Mouse (Mus musculus): ENCODE measurements around the gene Agfg2. TPM values are rescaled to one million over a fixed set of nuclear protein-coding genes. Genes with fewer than 3 reads are reported as not detected.

Agfg2 gene
- polyA plus RNA-seq, 2 experiments, result 13.4 to 16.3 TPM

DNA sequence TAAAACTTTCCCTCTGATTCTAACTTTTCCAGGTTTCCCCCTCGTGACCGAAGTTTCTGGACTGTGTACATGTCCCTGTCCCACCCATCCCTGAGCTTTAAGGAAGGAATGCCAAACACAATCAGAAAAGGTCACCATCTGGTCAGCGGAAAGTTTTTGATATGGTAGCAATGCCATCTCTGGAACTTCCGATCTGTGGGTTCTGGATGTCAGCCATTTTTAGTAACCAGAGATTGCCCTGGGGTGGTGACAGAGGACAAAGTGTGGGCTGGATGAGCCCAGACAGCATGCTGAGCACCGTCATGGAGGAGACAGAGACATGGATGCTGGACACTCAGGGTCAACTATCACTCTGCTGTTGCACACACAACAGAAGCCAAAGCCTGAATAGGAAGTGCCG lies 34.6 kb upstream of the Agfg2 start:
- Histone ChIP-seq H3K27me3 (ENCODE audit: control insufficient read depth, insufficient read depth, low read length) (no peaks in the 10 kb centered on the region), H3K9ac (ENCODE audit: low read depth, low read length, severe bottlenecking) (no peak overlapping the region), H3K36me3 (ENCODE audit: control insufficient read depth, insufficient read depth, low read length) (no peaks in the 10 kb centered on the region), H3K27ac (replicated peaks; ENCODE audit: low read depth, low read length) (no peak overlapping the region), H3K4me3 (replicated peaks; ENCODE audit: low read length) (no peak overlapping the region), H3K4me1 (ENCODE audit: control insufficient read depth, insufficient read depth, low read length) (no peaks in the 10 kb centered on the region), H3K4me2 (replicated peaks; ENCODE audit: low read depth, low read length, severe bottlenecking) (no peak overlapping the region), H3K9me3 (ENCODE audit: control insufficient read depth, low read length) (no peaks in the 10 kb centered on the region)
- no peak for DNase-seq (ENCODE audit: low spot score)
- no peak for ATAC-seq (ENCODE audit: low FRiP score, low read depth)
- TF ChIP-seq POLR2A (IDR thresholded peaks at IDR 0.05; ENCODE audit: borderline replicate concordance, extremely low read depth, insufficient read depth, insufficient read length), result no peak
- WGBS, result 84% methylated on average over 6 of the region's 6 CpGs

DNA sequence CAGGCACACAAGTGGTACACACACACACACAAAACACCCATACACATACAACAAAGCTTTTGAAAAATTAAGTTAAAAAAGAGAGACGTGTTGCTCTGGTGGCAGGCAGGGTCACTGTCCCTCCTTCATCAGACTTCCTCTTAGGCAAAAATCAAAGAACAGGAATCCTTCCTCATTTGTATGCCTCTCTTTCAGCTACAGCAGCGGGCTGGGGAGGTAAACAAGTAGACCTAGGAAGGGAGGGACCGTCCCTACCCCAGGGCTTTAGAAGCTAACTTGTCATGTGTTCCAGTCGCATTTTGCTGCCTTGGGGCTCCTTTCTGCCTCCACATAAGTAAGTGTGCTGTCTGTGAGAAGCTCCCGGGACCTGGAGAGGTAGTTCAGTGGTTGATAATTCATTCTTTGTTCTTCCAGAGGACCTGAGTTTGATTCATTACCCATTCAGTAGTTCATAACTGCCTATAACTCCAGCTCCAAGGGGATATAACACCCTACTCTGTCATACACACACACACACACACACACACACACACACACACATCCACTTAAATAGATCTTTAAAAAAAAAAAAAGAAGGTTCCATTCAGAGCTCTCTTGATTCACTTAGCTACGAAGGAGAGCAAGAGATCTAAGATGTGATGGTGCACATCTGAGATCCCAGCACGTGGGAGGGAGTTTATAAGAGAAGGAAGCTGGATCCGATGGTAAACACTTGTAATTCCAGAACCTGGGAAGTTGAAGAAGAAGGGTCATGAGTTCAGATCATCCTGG lies 33.7 kb upstream of the Agfg2 start:
- 68% methylated on average over 8 of the region's 8 CpGs for WGBS
- H3K4me2 ChIP-seq (replicated peaks; ENCODE audit: low read depth, low read length, severe bottlenecking), result no peak overlapping the region
- H3K27ac ChIP-seq (replicated peaks; ENCODE audit: low read depth, low read length), result no peak overlapping the region
- ATAC-seq (ENCODE audit: low FRiP score, low read depth), result no peak
- no peaks in the 10 kb centered on the region for H3K27me3 ChIP-seq (ENCODE audit: control insufficient read depth, insufficient read depth, low read length)
- TF ChIP-seq POLR2A (IDR thresholded peaks at IDR 0.05; ENCODE audit: borderline replicate concordance, extremely low read depth, insufficient read depth, insufficient read length), result no peak
- H3K9ac ChIP-seq (ENCODE audit: low read depth, low read length, severe bottlenecking), result no peak overlapping the region
- H3K9me3 ChIP-seq (ENCODE audit: control insufficient read depth, low read length), result no peaks in the 10 kb centered on the region
- no peak overlapping the region for H3K4me3 ChIP-seq (replicated peaks; ENCODE audit: low read length)
- H3K36me3 ChIP-seq (ENCODE audit: control insufficient read depth, insufficient read depth, low read length), result no peaks in the 10 kb centered on the region
- DNase-seq (ENCODE audit: low spot score), result no peak
- no peaks in the 10 kb centered on the region for H3K4me1 ChIP-seq (ENCODE audit: control insufficient read depth, insufficient read depth, low read length)

DNA sequence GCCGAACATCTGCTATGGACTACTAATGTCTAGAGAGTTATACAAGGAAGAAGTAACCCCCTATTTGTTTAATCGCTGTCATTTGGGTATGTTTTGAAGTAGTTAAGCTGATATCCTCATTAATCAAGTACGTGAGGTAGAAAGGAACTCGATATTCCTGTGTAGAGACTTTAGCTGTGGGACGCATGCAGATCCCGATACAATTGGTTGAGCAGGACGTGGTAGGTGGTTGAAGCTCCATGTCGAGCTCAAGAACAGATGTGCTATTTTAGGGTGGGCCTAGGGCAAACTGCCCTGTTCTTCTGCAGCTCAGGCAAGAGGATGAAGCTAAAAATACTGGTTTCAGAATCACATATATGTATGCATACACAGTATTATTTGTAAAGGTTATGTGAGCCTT lies 31.2 kb upstream of the Agfg2 start:
- Histone ChIP-seq H3K4me3 (replicated peaks; ENCODE audit: low read length) (no peak overlapping the region), H3K36me3 (ENCODE audit: control insufficient read depth, insufficient read depth, low read length) (no peaks in the 10 kb centered on the region), H3K4me2 (replicated peaks; ENCODE audit: low read depth, low read length, severe bottlenecking) (no peak overlapping the region), H3K27ac (replicated peaks; ENCODE audit: low read depth, low read length) (no peak overlapping the region), H3K4me1 (ENCODE audit: control insufficient read depth, insufficient read depth, low read length) (no peaks in the 10 kb centered on the region), H3K27me3 (ENCODE audit: control insufficient read depth, insufficient read depth, low read length) (no peaks in the 10 kb centered on the region), H3K9me3 (ENCODE audit: control insufficient read depth, low read length) (no peaks in the 10 kb centered on the region), H3K9ac (ENCODE audit: low read depth, low read length, severe bottlenecking) (no peak overlapping the region)
- 72% methylated on average over 8 of the region's 8 CpGs for WGBS
- TF ChIP-seq POLR2A (IDR thresholded peaks at IDR 0.05; ENCODE audit: borderline replicate concordance, extremely low read depth, insufficient read depth, insufficient read length), result no peak
- no peak for DNase-seq (ENCODE audit: low spot score)
- ATAC-seq (ENCODE audit: low FRiP score, low read depth), result no peak

DNA sequence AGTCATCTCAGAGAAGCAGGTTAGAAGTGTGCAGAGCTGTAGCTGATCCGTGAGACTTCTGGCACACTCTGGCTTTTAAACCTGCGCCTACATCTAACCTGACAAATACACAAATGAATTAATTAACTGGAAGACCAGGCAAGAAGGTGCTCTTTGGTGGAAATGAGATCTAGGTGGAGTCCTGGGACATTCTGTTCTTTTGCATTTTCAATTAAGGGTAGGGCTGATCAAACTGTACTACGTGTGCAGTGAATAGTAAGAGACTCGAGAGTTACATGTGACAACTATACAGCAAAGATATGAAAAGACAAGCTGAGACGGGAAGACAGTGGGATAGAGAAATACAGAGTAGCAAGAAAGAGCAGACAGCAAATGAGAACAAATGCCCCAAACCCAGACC lies 28.9 kb upstream of the Agfg2 start:
- H3K9ac ChIP-seq (ENCODE audit: low read depth, low read length, severe bottlenecking), result no peak overlapping the region
- H3K4me2 ChIP-seq (replicated peaks; ENCODE audit: low read depth, low read length, severe bottlenecking), result no peak overlapping the region
- 87% methylated on average over 5 of the region's 5 CpGs for WGBS
- DNase-seq (ENCODE audit: low spot score) (no peak), ATAC-seq (ENCODE audit: low FRiP score, low read depth) (no peak)
- H3K9me3 ChIP-seq (ENCODE audit: control insufficient read depth, low read length), result no peaks in the 10 kb centered on the region
- no peak overlapping the region for H3K4me3 ChIP-seq (replicated peaks; ENCODE audit: low read length)
- H3K27ac ChIP-seq (replicated peaks; ENCODE audit: low read depth, low read length), result no peak overlapping the region
- no peak for TF ChIP-seq POLR2A (IDR thresholded peaks at IDR 0.05; ENCODE audit: borderline replicate concordance, extremely low read depth, insufficient read depth, insufficient read length)
- H3K27me3 ChIP-seq (ENCODE audit: control insufficient read depth, insufficient read depth, low read length), result no peaks in the 10 kb centered on the region
- no peaks in the 10 kb centered on the region for H3K4me1 ChIP-seq (ENCODE audit: control insufficient read depth, insufficient read depth, low read length)
- no peaks in the 10 kb centered on the region for H3K36me3 ChIP-seq (ENCODE audit: control insufficient read depth, insufficient read depth, low read length)

DNA sequence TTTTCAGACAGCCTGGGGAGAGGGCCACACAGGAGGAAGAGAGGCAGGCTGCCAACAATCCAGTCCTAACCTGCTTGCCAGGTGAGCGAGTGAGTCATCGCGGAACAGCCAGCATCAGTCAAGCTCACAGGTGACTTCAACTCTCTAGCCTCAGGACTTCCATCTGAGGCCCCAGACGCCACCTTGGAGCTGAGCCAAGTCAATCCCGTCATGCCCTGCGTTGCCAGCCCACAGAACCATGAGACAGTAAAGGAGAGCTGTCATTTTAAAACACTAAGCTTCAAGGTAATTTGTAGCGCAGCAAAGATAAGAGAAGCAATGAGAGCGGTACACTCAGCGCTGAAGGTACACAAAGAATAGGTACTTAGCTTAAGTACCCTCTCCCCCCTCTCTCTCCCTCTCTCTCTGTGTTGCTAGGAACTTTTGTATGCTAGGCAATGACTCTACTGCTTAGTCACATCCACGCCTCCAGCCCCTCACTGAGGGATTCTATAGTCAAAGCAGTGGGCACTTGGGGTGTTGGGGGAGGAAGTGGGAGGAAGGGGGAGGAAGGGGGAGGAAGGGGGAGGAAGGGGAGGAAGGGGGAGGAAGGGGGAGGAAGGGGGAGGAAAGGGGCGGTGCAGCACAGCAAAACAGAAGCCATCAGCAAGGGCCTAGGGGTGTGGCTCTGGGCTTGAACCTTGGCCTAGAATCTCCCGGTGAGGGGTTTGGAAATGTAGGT lies 22.5 kb upstream of the Agfg2 start:
- H3K27me3 ChIP-seq (ENCODE audit: control insufficient read depth, insufficient read depth, low read length), result no peaks in the 10 kb centered on the region
- no peak overlapping the region for H3K27ac ChIP-seq (replicated peaks; ENCODE audit: low read depth, low read length)
- ATAC-seq (ENCODE audit: low FRiP score, low read depth) (no peak), DNase-seq (ENCODE audit: low spot score) (peak; percentile 76)
- no peak for TF ChIP-seq POLR2A (IDR thresholded peaks at IDR 0.05; ENCODE audit: borderline replicate concordance, extremely low read depth, insufficient read depth, insufficient read length)
- H3K4me1 ChIP-seq (ENCODE audit: control insufficient read depth, insufficient read depth, low read length), result no peaks in the 10 kb centered on the region
- H3K36me3 ChIP-seq (ENCODE audit: control insufficient read depth, insufficient read depth, low read length), result no peaks in the 10 kb centered on the region
- no peak overlapping the region for H3K4me2 ChIP-seq (replicated peaks; ENCODE audit: low read depth, low read length, severe bottlenecking)
- H3K9ac ChIP-seq (ENCODE audit: low read depth, low read length, severe bottlenecking), result no peak overlapping the region
- H3K9me3 ChIP-seq (ENCODE audit: control insufficient read depth, low read length), result no peaks in the 10 kb centered on the region
- no peak overlapping the region for H3K4me3 ChIP-seq (replicated peaks; ENCODE audit: low read length)
- 57% methylated on average over 12 of the region's 12 CpGs for WGBS

Data from limb, embryonic 14.5 days (tissue).